Mouse (Mus musculus) limb, embryonic 14.5 days (tissue): ENCODE measurements at regions not wholly inside any gene's neighbourhood (a gene's known extent, or its start where the extent isn't known, plus 50 kb on each side); places are given as distances from the start of the nearest gene placed in this dataset.

ENCODE experiments used
- ATAC-seq: fragments of 200-750 bp; cut with Nextera tagmentation; 2 replicates; pipeline ENCODE4 v1.8.0; 2017; ENCODE audit warnings: low read depth, moderate number of reproducible peaks, moderate TSS enrichment; ENCODE audit not compliant: low FRiP score
- DNase-seq: peaks from one replicate; pipeline ENCODE4 v3.0.0-alpha.2; 2015; ENCODE audit warnings: low spot score
- H3K27ac ChIP-seq: fragments of 300-500 bp; sonication (generic); replicated peaks from 2 replicates; pipeline ENCODE4 v1.5.1; 2014; ENCODE audit warnings: low read depth, mild to moderate bottlenecking, low read length, moderate library complexity, mixed read lengths
- H3K27me3 ChIP-seq: fragments of 300-500 bp; sonication (generic); 2 replicates; pipeline ENCODE4 v1.6.1; 2014; ENCODE audit warnings: low read length, mixed read lengths; ENCODE audit not compliant: control insufficient read depth, insufficient read depth
- H3K36me3 ChIP-seq: fragments of 300-500 bp; sonication (generic); 2 replicates; pipeline ENCODE4 v1.6.1; 2014; ENCODE audit warnings: mild to moderate bottlenecking, low read length, moderate library complexity, mixed read lengths; ENCODE audit not compliant: control insufficient read depth, insufficient read depth
- H3K4me1 ChIP-seq: fragments of 300-500 bp; sonication (generic); 2 replicates; pipeline ENCODE4 v1.6.1; 2014; ENCODE audit warnings: antibody characterized with exemption, low read length, mixed read lengths; ENCODE audit not compliant: control insufficient read depth, insufficient read depth
- H3K4me2 ChIP-seq: fragments of 300-500 bp; sonication (generic); replicated peaks from 2 replicates; pipeline ENCODE4 v1.6.1; 2014; ENCODE audit warnings: low read depth, mild to moderate bottlenecking, low read length, moderate library complexity; ENCODE audit not compliant: severe bottlenecking
- H3K4me3 ChIP-seq: fragments of 300-500 bp; sonication (generic); replicated peaks from 2 replicates; pipeline ENCODE4 v1.5.1; 2014; ENCODE audit warnings: low read length
- H3K9ac ChIP-seq: fragments of 300-500 bp; sonication (generic); 2 replicates; pipeline ENCODE4 v1.6.1; 2014; ENCODE audit warnings: mild to moderate bottlenecking, low read depth, low read length, moderate library complexity; ENCODE audit not compliant: severe bottlenecking
- H3K9me3 ChIP-seq: fragments of 300-500 bp; sonication (generic); 2 replicates; pipeline ENCODE4 v1.6.1; 2016; ENCODE audit warnings: low read length; ENCODE audit not compliant: control insufficient read depth
- POLR2A ChIP-seq: fragments of 200-500 bp; IDR thresholded peaks from 2 replicates; pipeline ENCODE4 v1.8.0; 2012; ENCODE audit warnings: inconsistent platforms, mild to moderate bottlenecking, moderate library complexity, borderline replicate concordance; ENCODE audit not compliant: insufficient read depth, insufficient read length; ENCODE audit errors: extremely low read depth
- WGBS: fragments of 180-500 bp; shearing (Covaris S2); extraction: QIAGEN DNeasy Blood & Tissue Kit; methylation state at CpG from one replicate; pipeline ENCODE4 v1.1.7; 2014; 5-methylcytosine and 5-hydroxymethylcytosine counted together

- no peaks in the 10 kb centered on the region for H3K27me3 ChIP-seq
- H3K36me3 ChIP-seq, result no peaks in the 10 kb centered on the region
- DNase-seq (no peak), ATAC-seq (no peak)
- TF ChIP-seq POLR2A, result no peak
- no peak overlapping the region for H3K27ac ChIP-seq
- no peaks in the 10 kb centered on the region for H3K9me3 ChIP-seq
- WGBS, result 81% methylated on average over 3 of the region's 3 CpGs
- no peak overlapping the region for H3K4me2 ChIP-seq
- H3K4me3 ChIP-seq, result no peak overlapping the region
- no peaks in the 10 kb centered on the region for H3K4me1 ChIP-seq
- H3K9ac ChIP-seq, result no peak overlapping the region
Measured at GRCm38 (mm10) chr10:122386748-122387147, 61.6 kb upstream of the Avpr1a start.

DNA sequence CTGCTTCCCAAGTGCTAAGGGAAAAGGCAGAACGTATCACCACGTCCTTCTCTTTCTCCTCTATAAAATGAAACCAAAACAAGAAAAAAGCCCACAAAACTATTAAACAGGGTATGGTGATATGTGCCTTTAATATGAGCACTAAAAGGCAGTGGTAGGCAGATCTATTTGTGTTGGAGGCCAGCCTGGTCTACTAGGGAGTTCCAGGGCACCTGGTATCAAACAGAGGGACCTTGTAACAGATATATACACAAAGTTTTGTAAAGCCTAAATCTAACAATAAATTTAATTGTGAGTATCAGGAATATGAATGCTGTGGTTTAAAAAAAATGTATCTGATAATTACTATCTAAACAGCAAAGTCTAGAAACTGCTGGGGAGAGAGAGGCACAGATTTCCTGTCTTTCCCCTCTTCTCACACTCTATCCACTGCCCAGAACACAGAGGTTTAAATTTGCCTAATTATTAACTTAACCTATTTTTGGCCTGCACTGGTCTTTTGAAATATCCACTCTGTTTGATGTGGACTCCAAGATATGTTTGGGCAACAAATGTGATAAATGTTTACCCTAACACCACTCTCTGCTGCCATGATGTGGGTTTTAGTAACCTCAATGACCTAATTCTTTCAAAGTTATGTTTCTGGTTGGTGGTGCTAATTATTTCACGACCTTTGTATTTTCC, 68.5 kb upstream of the Avpr1a start:
- Histone ChIP-seq H3K27me3 (no peaks in the 10 kb centered on the region), H3K4me2 (no peak overlapping the region), H3K4me1 (no peaks in the 10 kb centered on the region), H3K27ac (no peak overlapping the region), H3K9me3 (no peaks in the 10 kb centered on the region), H3K36me3 (no peaks in the 10 kb centered on the region), H3K4me3 (no peak overlapping the region), H3K9ac (no peak overlapping the region)
- TF ChIP-seq POLR2A, result no peak
- ATAC-seq, result no peak
- 74% methylated on average over 3 of the region's 3 CpGs for WGBS
- no peak for DNase-seq

GRCm38 (mm10) chr10:122343291-122343690, 105.0 kb upstream of the Avpr1a start:
- 94% methylated on average over 9 of the region's 9 CpGs for WGBS
- ATAC-seq (no peak), DNase-seq (no peak)
- Histone ChIP-seq H3K27me3 (no peaks in the 10 kb centered on the region), H3K4me1 (no peaks in the 10 kb centered on the region), H3K27ac (no peak overlapping the region), H3K4me2 (no peak overlapping the region), H3K9me3 (no peaks in the 10 kb centered on the region), H3K36me3 (no peaks in the 10 kb centered on the region), H3K9ac (no peak overlapping the region), H3K4me3 (no peak overlapping the region)
- TF ChIP-seq POLR2A, result no peak

DNA sequence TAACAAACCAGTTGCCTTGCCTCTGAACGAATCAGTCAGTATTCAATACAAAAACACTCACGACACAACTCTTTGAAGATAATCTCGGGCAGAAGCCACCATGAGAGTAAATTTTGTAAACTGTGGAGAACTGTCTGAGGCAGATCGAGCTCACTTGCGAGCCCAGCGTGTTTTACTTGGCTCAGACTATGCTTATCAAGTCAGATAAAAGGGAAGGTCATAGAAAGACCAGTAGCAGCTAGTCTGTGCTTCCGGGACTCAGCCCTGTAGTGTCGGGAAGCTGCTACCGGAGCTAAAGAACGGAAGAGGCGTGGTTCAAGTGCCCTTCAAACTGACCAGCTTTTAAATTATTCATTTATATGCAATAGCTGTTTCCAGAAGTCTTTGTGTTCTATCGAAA, 105.9 kb upstream of the Avpr1a start:
- H3K4me1 ChIP-seq, result no peaks in the 10 kb centered on the region
- no peak overlapping the region for H3K27ac ChIP-seq
- ATAC-seq (no peak), DNase-seq (no peak)
- H3K27me3 ChIP-seq, result no peaks in the 10 kb centered on the region
- no peak overlapping the region for H3K9ac ChIP-seq
- H3K9me3 ChIP-seq, result no peaks in the 10 kb centered on the region
- H3K4me3 ChIP-seq, result no peak overlapping the region
- no peak for TF ChIP-seq POLR2A
- 91% methylated on average over 12 of the region's 12 CpGs for WGBS
- no peaks in the 10 kb centered on the region for H3K36me3 ChIP-seq
- no peak overlapping the region for H3K4me2 ChIP-seq

DNA sequence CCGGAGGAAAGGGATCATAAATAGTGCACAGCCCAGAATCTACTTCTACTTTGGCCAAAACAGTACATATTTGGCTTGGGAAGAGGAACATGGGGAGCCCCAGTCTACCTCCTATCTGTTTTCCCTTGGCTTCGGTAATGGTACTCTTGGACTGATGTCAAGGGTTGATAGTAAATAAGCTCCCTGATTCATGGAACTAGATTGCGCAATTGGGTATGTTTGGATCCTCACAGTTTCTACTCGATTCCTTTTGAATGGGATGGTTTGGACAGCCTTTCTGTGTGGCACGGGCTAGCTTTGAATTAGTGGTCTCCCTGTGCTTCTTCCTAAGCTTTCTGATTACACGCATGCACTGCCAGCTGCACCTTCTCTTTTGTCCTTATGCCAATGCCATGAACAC, 121.4 kb upstream of the Avpr1a start:
- ATAC-seq, result no peak
- Histone ChIP-seq H3K27ac (no peak overlapping the region), H3K4me2 (no peak overlapping the region), H3K9ac (no peak overlapping the region), H3K4me1 (no peaks in the 10 kb centered on the region), H3K36me3 (no peaks in the 10 kb centered on the region), H3K27me3 (no peaks in the 10 kb centered on the region), H3K4me3 (no peak overlapping the region), H3K9me3 (no peaks in the 10 kb centered on the region)
- TF ChIP-seq POLR2A, result no peak
- DNase-seq, result no peak
- 88% methylated on average over 6 of the region's 6 CpGs for WGBS
